Mouse (Mus musculus): ENCODE measurements around the gene Olfr954. TPM values are rescaled to one million over a fixed set of nuclear protein-coding genes. Genes with fewer than 3 reads are reported as not detected.

Gene Olfr954
- not detected for polyA plus RNA-seq (2017; shearing (Covaris generic))

DNA sequence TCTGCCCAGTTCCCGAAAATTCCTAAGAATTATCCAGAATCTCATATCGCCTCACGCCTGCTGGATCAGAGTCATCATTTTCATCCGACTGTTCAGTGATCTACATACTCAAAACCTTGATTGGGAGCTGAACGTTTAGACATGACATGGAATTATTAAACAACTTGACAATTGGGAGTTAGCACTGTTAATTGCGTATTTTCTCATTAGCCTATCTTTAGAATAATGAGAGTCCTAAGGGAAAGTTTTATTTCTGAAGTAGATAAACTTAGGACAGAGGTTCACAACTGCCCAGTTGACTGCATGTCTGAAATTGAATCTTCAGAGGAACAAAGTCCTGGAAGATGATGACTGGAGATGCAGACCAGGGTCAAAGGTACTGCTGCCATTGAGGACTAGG is at the start of gene Olfr954:
TSS of gene Olfr954 (plus strand) at position 301 of the 400 bp plus-strand sequence.

GRCm38 (mm10) chr9:39427048-39427447 is 29.5 kb upstream of the Olfr954 start, which contains the start of gene Olfr952:
Olfr952 (minus strand) TSS chr9:39427148.

GRCm38 (mm10) chr9:39471844-39472243 is 15.3 kb downstream of the Olfr954 start, which contains the start of gene Olfr955:
Olfr955 (minus strand) TSS chr9:39471944.

GRCm38 (mm10) chr9:39493895-39494294 is 37.4 kb downstream of the Olfr954 start, which contains the start of gene Olfr44:
Olfr44 (minus strand) TSS chr9:39493995.

Other genes with a start within 250 kb of the Olfr954 start
- not detected for gene Olfr1537, start 206.7 kb upstream of the Olfr954 start, polyA plus RNA-seq (2017; shearing (Covaris generic))
- gene Olfr945, start 179.9 kb upstream of the Olfr954 start, polyA plus RNA-seq (2017; shearing (Covaris generic)): not detected
- gene Olfr948, start 130.7 kb upstream of the Olfr954 start, polyA plus RNA-seq (2017; shearing (Covaris generic)): not detected
- gene Olfr951, start 69.3 kb upstream of the Olfr954 start, polyA plus RNA-seq (2017; shearing (Covaris generic)): not detected
- not detected for gene Olfr952, start 29.6 kb upstream of the Olfr954 start, polyA plus RNA-seq (2017; shearing (Covaris generic))
- gene Olfr955, start 15.2 kb downstream of the Olfr954 start, polyA plus RNA-seq (2017; shearing (Covaris generic)): not detected
- gene Olfr44, start 37.3 kb downstream of the Olfr954 start, polyA plus RNA-seq (2017; shearing (Covaris generic)): not detected
- gene Olfr957, start 59.1 kb downstream of the Olfr954 start, polyA plus RNA-seq (2017; shearing (Covaris generic)): not detected
- not detected for gene Olfr958, start 97.4 kb downstream of the Olfr954 start, polyA plus RNA-seq (2017; shearing (Covaris generic))
- not detected for gene Olfr959, start 118.9 kb downstream of the Olfr954 start, polyA plus RNA-seq (2017; shearing (Covaris generic))
- not detected for gene AW551984, start 147.7 kb downstream of the Olfr954 start, polyA plus RNA-seq (2017; shearing (Covaris generic))
- not detected for gene Olfr148, start 154.0 kb downstream of the Olfr954 start, polyA plus RNA-seq (2017; shearing (Covaris generic))
- gene Olfr960, start 164.7 kb downstream of the Olfr954 start, polyA plus RNA-seq (2017; shearing (Covaris generic)): not detected
- gene Olfr961, start 188.4 kb downstream of the Olfr954 start, polyA plus RNA-seq (2017; shearing (Covaris generic)): 0.30 TPM
- gene Olfr963, start 210.5 kb downstream of the Olfr954 start, polyA plus RNA-seq (2017; shearing (Covaris generic)): not detected

Data from CD4-positive, CD25-positive, alpha-beta regulatory T cell, adult 9 weeks (primary cell).